Mouse (Mus musculus): ENCODE data around the gene Ubr2. TPM values are rescaled to one million over a fixed set of nuclear protein-coding genes. Genes with fewer than 3 reads are reported as not detected.

Gene Ubr2
- total RNA-seq, 2 experiments from 2014 or later: 84.2 to 89.3 TPM

DNA sequence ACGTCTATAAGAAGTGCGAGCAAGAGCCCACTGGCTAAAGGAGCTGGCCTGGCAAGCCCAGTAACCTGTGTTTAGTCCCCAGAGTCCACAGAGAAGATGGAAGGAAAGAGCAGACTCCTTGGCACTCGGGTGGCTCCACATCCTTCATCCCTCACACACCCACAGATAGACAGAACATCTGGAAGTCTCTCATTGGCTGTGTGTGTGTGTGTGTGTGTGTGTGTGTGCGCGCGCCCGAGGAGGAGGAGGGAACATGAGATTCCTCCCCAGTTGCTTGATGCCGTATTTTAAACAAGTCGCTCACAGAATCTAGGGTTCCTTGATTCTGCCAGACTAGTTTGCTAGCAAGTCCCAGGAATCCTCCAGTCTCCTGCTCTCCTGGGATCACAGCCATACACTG lies 3.6 kb downstream of the Ubr2 start:
- DNase-seq: no peak
- intact Hi-C loops (cut with DNase I): loop anchor here (5.0 to 10.0 kb wide), 2 partner anchors 149 to 322 kb away; partner anchors contain the start of genes Bicral and Klhdc3

DNA sequence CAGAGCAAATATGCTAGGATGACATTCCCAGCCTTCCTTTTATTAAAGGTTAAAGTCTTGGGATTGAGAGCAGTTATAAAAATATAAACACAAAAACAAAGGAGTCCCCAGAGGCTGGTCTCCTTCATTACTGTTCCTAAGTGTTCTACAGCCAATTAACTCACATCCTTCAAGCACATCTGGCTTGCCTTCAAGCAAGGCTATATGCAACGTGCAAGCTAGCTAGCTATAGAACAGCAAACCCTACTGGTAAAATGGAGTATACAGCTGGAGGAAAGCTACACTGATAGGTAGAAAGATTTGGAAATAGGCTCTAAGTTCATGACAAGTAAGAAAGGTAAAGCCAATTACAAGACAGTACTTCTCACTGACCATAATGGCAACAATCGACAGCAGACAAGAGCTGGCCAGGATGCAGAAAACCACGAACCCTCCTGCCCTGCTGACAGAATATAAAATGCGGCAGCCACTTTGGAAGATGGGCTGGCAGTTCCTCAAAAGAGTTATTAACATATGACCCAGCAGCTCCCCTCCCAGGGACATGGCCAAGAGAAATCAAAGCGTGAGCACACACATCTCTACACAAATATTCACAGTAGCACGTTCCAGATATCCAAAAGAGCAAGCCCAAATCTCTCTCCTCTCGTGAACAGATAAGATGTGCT lies 4.5 kb downstream of the Ubr2 start:
- peak in 1 of 2 experiments; percentile 33 for DNase-seq
- intact Hi-C loops (cut with DNase I): loop anchor here (5.0 to 10.0 kb wide), 2 partner anchors 149 to 321 kb away; partner anchors contain the start of genes Bicral and Klhdc3

DNA sequence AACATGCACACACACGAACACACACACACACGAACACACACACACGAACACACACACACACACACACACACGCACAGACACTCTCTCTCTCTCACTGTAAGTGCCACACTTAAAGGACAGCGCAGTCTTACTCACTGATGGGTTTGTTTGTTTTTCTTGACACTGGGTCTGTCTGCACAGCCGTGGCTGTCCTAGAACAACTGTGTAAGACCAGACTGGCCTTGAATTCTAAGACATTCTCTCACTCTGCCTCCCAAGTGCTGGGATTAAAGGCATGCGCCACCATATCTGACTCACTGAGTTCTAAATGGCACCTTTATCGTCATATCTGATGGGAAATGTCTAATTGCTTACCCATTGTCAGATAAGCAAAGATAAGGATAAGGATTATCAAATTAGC lies 7.1 kb downstream of the Ubr2 start:
- DNase-seq: no peak
- intact Hi-C loops (cut with DNase I): loop anchor here (10.0 kb wide), 1 partner anchor 319 kb away; the partner anchor contains the start of gene Klhdc3

DNA sequence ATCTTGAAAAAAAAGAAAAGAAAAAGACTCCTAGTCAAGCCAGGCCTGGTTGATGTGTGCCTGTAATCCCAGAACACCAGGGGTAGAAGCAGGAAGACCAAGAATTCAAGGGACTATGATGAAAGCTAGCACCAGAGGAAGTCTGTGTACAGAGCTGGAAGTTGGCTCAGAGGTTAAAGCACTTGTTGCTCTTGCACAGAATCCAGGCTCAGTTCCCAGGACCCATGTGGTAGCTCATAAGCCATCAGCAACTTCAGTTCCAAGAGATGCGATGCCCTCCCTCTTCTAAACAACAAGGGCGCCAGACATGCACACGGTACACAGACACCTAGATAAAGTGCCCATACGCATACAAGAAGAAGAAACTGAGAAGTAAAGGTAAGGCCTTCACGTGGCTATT lies 8.0 kb downstream of the Ubr2 start:
- intact Hi-C loops (cut with DNase I): loop anchor here (10.0 kb wide), 1 partner anchor 318 kb away; the partner anchor contains the start of gene Klhdc3
- peak; percentile 36 to 44 for DNase-seq

DNA sequence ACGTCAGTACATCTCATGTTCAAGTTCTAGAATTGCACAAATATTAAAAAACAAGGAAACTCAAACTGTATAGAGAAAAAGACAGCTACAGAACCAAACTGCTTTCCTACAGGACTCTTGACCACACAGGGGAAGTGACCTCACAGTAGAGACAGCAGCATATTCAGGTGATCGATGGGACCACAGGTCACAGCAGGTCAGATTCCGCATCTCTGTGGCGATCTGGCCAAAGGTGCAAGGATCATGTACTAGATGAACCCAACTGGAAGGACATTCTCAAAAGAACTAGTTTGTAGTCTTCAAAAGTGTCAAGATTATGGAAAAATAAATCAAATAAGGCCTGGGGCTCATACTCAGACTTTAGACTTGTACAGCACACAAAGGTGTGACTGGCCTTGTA lies 11.5 kb downstream of the Ubr2 start:
- no peak for DNase-seq
- intact Hi-C loops (cut with DNase I): no loop called here

DNA sequence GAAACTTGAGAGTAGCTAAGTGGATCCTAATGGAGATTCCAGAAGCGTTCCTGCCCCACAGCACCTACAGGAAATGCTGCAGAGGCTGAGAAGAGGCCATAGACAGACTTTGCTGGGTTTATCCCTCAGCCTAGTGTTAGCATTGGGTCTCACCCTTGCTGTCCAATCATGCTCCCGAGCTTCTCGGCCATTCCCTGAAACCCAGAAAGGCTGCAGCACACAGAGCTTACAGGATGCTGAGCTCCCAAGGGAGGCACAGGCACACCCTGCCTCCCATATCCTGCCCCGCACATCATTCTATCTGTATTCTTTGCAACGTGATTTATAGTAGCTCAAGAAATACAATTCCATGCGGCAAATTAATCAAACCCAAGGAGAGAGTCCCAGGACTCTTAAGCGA lies 13.9 kb downstream of the Ubr2 start:
- intact Hi-C loops (cut with DNase I): no loop called here

DNA sequence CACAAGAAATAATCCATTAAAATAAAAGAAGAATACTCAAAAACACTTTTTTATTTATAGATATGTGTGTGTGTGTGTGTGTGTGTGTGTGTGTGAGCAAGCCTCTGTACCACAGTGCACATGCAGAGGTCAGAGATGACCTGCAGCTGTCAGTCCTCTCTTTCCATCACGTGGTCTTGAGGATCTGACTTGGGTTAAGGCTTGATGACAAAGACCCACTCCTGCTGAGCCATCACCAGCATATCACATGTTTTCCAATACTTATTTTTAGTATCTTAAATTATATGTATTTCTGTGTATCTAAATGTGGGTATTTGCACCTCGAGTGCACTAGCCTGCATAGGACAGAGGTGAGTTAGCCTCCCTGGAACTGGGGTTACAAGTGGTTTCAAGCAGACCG lies 14.7 kb downstream of the Ubr2 start:
- intact Hi-C loops (cut with DNase I): no loop called here
- no peak for DNase-seq

More for the DNA sequence above, 13.9 kb downstream of the Ubr2 start:
- peak in 1 of 2 experiments; percentile 32 for DNase-seq

DNA sequence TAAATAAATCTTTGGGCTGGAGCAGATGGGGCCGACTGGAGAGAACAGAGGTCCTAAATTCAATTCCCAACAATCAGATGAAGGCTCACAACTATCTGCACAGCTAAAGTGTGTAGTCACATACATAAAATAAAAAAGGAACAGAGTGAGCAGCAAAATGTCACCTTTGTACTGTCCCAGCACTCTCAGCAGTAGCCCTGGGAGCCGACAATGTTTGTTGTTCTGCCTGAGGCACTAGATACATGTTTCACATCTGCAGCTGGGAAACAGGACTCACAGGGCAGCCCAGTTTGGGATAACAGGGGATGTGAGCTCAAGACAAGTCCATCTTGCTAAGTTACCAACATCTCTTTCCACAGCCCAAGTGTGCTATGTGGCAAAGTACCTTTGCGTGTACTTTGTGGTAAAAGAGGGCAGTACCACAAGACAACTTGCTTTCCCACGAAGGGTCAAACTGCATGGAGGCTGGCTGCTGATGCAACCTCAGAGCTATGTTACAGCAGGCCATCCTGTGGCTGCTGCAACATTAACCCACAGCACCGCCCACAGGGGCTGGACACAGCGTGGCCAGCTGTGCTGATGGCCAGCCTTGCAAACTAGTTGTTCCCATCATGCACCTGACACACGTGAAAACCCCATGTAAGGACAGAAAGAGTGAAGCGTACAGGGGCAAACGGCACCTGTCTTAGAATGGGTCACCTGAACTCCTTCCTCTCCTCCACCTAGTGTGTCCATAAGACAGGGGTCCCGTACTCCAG lies 15.5 kb downstream of the Ubr2 start:
- DNase-seq: no peak

DNA sequence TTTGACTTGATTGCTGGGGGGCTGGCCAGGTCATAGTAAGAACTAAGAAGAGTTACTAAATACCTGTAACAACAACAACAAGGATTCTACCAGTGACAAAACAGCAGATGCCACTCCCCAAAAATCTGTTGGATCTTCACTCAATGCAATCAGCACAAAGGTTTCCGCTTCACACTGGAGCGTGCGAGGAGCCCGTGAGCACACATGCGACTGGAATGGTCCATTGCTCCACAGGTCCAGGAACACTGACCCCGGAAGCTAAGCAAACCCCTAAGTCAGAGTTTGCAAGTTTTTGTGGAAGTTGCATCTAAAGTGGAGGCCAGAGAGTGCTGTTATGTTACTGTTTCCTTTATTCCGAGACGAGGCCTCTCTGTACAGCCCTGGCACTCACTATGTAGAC lies 16.7 kb downstream of the Ubr2 start:
- DNase-seq: no peak
- intact Hi-C loops (cut with DNase I): no loop called here

More for the DNA sequence above, 15.5 kb downstream of the Ubr2 start:
- intact Hi-C loops (cut with DNase I): no loop called here

DNA sequence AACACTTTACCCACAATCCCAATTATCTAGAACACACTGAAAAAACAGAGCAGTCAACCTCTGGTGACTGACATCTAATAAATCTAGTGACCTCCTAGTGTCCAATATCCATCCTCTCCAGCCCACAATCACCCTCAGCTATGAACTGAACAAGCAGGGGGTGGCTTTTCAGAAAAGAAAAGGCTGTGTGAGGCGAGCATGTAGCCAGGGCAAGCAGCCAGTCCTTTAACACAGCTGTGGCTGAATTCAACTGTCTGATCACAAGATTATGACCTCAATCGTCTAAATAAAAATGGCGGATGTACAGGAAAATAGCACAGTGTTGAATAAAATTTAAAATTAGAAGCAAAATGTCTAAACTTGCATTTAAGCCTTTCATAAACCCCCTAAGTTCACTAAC lies 22.7 kb downstream of the Ubr2 start:
- intact Hi-C loops (cut with DNase I): no loop called here
- no peak for DNase-seq

DNA sequence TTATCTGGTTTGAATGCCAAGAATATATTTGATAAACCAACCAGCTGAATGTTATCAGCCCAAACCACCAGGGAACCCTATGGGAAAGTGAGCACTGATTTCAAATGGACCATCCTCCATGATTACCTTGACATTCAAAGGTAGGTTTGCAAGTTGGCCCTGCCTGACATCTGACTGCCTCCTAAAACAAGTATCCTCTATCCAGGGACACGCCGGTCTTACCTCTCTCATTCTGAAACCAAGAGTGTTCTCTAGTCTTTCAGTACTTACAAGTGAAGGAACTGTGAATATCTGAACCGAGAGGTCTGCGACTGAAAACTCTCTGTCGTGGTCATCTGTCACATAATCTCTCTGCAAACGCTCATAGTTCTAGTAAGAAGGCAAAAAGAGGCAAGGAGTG lies 30.3 kb downstream of the Ubr2 start:
- intact Hi-C loops (cut with DNase I): no loop called here
- no peak for DNase-seq

DNA sequence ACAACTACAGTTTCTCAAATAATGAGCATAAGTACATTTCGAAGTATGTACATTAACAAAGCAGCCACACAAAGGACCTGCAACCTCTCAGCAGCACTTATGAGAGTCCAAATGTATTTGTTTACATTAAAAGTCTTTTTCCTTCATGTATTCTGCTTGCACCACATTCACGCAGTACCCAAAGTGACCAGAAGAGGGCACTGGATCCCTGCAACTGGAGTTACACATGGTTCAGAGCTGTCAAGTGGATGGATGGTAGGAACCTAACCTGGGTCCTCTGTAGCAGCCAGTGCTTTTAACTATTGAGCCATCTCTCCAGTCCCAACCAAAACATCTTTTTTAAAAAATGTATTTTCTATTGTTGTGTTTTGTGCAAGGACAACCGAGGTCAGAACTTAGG lies 35.2 kb downstream of the Ubr2 start:
- intact Hi-C loops (cut with DNase I): loop anchor here (1.0 kb wide), 1 partner anchor 58 kb away; no protein-coding TSS in a partner anchor
- DNase-seq: peak; percentile 65 to 80

DNA sequence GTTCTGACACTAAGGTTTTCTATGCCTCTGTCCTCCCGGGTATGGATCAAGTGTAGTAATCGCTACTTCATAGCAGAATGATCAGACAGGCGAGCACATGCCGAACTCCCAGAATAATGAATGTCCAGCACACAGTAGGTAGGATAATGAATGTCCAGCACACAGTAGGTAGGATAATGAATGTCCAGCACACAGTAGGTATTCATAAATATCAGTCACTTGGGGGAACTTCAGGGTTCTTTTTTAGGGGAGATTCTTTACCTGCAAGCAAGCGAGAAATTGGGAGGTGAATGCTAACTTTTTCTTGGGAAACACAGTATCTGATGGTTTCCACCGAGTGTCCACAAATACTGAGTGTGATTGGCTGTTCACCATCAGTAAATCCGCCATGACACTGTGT lies 37.8 kb downstream of the Ubr2 start:
- intact Hi-C loops (cut with DNase I): no loop called here
- DNase-seq: no peak

DNA sequence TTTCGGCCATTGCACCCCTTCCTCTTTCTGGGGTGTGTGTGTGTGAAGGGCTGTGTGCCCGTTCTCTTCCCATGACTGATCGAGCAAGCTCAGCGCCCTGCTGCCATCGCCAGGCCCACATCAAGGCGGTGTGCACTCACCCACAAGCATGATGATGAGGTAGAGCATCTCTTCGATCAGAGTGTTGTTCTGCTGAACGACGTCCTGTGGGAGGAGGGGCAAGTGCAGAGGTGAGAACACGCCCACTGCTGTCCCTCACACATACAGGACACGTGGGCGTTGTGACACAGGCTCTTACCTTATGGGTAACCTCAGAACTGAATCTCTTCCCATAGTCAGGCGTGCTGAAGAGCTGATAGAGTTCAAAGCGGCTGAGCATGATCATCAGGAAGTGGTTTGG lies 43.5 kb downstream of the Ubr2 start:
- intact Hi-C loops (cut with DNase I): no loop called here
- DNase-seq: no peak

DNA sequence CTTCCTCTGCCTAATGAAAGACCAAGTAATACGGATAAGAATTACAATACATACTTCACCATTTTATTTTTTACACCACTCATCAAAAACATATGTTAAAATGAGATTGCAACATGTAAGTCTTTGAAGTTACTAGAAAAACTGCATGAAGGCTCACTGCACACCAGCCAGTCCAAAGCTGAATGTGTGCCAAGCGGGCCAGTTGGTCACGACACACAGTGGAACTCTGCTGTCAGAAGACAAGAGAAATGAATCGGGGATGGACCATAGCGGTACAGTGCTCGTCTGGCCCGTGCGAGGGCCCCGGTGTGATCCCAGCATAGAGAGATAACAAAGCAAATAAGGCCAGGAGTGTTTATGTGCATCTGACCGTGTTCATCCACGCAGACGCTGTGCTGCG lies 47.2 kb downstream of the Ubr2 start:
- no peak for DNase-seq
- intact Hi-C loops (cut with DNase I): no loop called here

DNA sequence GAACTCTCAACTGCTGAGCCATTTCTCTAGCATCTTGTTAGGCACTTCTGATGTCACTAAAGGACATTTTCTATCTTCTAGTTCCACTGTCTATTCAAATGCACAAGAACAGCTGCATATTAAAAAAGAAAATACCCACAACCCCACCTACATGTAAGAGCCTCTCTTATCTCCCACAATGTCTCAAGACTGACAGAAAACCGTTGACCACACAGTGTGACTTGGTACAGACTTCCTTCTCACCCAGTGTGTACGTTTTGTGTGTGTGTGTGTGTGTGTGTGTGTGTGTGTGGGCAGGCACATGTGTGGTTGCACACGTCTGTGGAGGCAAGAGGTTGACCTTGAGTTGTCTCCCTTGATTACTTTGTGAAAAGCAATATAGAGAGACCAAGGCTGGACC lies 48.2 kb downstream of the Ubr2 start:
- no peak for DNase-seq
- intact Hi-C loops (cut with DNase I): no loop called here

DNA sequence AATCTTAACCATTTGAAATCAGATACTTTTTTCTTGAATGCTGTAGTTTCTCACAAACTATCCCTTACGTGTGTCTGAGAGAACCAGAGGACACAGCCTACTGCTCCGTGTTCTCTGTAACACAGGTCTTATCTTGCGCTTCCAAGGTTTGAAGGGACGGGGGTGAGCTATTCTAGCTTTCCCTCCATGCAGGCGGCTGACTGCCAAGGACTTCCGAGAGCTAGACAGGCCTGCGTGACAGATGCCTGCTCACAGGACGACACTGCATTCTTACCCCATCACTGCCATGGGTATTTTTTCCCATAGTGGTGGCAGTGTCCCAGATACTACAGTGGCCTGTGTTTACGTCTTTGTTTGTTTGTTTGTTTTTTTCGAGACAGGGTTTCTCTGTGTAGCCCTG lies 50.1 kb downstream of the Ubr2 start:
- DNase-seq: peak; percentile 18 to 24
- intact Hi-C loops (cut with DNase I): no loop called here

DNA sequence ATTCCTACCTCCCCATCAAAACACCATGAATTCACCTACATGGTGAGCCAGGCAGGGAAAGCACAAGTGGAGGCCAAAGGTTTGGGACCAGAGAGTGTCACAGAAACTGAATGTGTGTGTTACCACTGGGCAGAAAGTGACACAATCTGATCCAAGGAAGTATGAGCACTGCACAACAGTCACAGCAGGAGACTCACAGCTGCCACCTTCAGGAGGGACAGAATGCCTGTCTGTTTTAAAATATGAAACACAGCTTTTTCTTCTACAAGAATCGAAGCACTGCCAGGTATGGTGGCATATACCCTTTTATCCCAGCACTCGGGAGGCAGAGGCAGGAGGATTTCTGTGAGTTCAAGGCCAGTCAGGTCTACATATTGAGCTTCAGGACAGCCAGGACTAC lies 52.3 kb downstream of the Ubr2 start:
- DNase-seq: no peak
- intact Hi-C loops (cut with DNase I): no loop called here

DNA sequence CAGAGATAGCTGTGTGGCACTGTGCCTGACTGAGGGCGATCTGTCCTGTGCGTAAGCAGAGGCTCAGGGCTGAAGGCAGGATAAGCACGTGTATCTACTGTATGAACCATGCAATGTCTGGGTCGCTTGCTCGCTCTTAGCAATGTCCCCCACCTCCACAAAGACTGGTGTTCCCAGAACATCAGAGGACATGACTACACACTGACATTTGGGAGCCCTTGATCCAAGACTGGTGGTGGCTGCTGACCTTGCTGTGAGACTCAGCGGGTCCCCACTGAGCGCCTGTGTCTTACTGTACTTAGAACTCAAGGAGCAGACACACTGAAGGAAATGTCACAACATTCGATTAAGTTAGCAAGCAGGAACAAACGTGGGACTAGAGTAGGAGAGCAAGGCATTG lies 64.1 kb downstream of the Ubr2 start:
- no peak for DNase-seq
- intact Hi-C loops (cut with DNase I): no loop called here

DNA sequence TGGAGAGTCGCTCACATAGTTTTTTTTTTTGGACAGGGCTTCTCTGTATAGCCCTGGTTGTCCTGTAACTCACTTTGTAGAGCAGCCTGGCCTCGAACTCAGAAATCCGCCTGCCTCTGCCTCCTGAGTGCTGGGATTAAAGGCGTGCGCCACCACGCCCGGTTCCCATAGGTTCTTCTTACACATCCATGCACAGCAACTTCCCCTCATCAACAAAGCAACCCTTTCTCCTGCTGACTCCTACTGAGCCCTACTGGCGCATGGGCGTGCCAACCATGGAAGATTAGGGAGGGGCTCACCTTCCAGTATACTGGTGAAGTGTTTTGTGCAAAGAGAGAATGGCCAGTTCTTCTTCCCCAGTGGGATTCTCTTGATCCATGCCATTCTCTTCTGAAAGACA lies 67.9 kb downstream of the Ubr2 start:
- no peak for DNase-seq
- intact Hi-C loops (cut with DNase I): no loop called here

DNA sequence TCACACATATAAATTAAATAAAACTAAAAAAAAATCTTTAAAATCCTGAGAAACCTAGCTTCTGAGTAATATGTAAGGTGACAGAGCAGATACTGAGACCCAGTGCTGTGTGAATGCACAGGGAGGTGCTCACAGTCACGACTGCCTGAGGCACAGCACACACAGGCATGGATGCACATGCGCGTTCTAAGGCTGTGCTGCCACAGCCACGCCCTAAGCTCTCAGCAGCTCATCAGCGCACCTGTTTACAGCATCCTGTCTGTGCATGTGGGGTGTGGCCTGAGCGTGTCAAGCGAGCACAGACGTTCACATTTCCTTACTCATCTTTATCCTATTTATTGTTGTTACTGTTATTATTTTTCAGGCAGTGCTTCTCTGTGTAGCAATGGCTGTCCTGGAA lies 69.9 kb downstream of the Ubr2 start:
- DNase-seq: no peak
- intact Hi-C loops (cut with DNase I): no loop called here

All from heart, postnatal 36 days (tissue).